Mouse (Mus musculus): ENCODE measurements at regions not wholly inside any gene's neighbourhood (a gene's known extent, or its start where the extent isn't known, plus 50 kb on each side); places are given as distances from the start of the nearest gene placed in this dataset.

- 65% methylated on average over 14 of the region's 14 CpGs for WGBS (ENCODE audit: insufficient replicate concordance)
- Histone ChIP-seq H3K27me3 (ENCODE audit: control insufficient read depth, insufficient read depth, low read length) (no peaks in the 10 kb centered on the region), H3K4me2 (ENCODE audit: low read depth) (no peak overlapping the region), H3K4me3 (ENCODE audit: insufficient read depth in 1 of 2, low read depth in 2 of 2, low read length in 2 of 2) (no peak overlapping the region), H3K9ac (replicated peaks) (no peak overlapping the region), H3K27ac (no peak overlapping the region), H3K36me3 (replicated peaks; ENCODE audit: control insufficient read depth, insufficient read depth, low read depth) (no peaks in the 10 kb centered on the region), H3K4me1 (replicated peaks; ENCODE audit: control insufficient read depth in 2 of 2, insufficient read depth in 2 of 2, low read length in 1 of 2) (no peaks in the 10 kb centered on the region), H3K9me3 (ENCODE audit: control insufficient read depth, low read length) (no peaks in the 10 kb centered on the region)
- DNase-seq (ENCODE audit: low read depth in 3 of 3, low spot score in 3 of 3) = no peak
- no peak for ATAC-seq (ENCODE audit: insufficient read depth)
- TF ChIP-seq CTCF (IDR thresholded peaks at IDR 0.05; ENCODE audit: low read depth) = no peak
- TF ChIP-seq EP300 (IDR thresholded peaks at IDR 0.05; ENCODE audit: low read depth) = no peak
These were observed 71.1 kb upstream of the Lnx1 start for GRCm38 (mm10) chr5:74773558-74774429.

- Histone ChIP-seq H3K4me1 (replicated peaks; ENCODE audit: control insufficient read depth in 2 of 2, insufficient read depth in 2 of 2, low read length in 1 of 2) (no peaks in the 10 kb centered on the region), H3K27ac (no peak overlapping the region), H3K36me3 (replicated peaks; ENCODE audit: control insufficient read depth, insufficient read depth, low read depth) (no peaks in the 10 kb centered on the region), H3K4me3 (ENCODE audit: insufficient read depth in 1 of 2, low read depth in 2 of 2, low read length in 2 of 2) (no peak overlapping the region), H3K9ac (replicated peaks) (no peak overlapping the region), H3K4me2 (ENCODE audit: low read depth) (no peak overlapping the region), H3K27me3 (ENCODE audit: control insufficient read depth, insufficient read depth, low read length) (no peaks in the 10 kb centered on the region), H3K9me3 (ENCODE audit: control insufficient read depth, low read length) (no peaks in the 10 kb centered on the region)
- ATAC-seq (ENCODE audit: insufficient read depth) (no peak), DNase-seq (ENCODE audit: low read depth in 3 of 3, low spot score in 3 of 3) (no peak)
- WGBS (ENCODE audit: insufficient replicate concordance) = 44% methylated on average over 7 of the region's 7 CpGs
- TF ChIP-seq EP300 (IDR thresholded peaks at IDR 0.05; ENCODE audit: low read depth) (no peak), CTCF (IDR thresholded peaks at IDR 0.05; ENCODE audit: low read depth) (no peak)
These were observed 68.4 kb upstream of the Lnx1 start for GRCm38 (mm10) chr5:74771121-74771520.

GRCm38 (mm10) chr5:74769023-74769422 lies 66.3 kb upstream of the Lnx1 start:
- no peaks in the 10 kb centered on the region for H3K9me3 ChIP-seq (ENCODE audit: control insufficient read depth, low read length)
- no peak for TF ChIP-seq CTCF (IDR thresholded peaks at IDR 0.05; ENCODE audit: low read depth)
- no peak overlapping the region for H3K9ac ChIP-seq (replicated peaks)
- no peaks in the 10 kb centered on the region for H3K36me3 ChIP-seq (replicated peaks; ENCODE audit: control insufficient read depth, insufficient read depth, low read depth)
- WGBS (ENCODE audit: insufficient replicate concordance) = 56% methylated on average over 5 of the region's 5 CpGs
- no peak overlapping the region for H3K27ac ChIP-seq
- no peaks in the 10 kb centered on the region for H3K4me1 ChIP-seq (replicated peaks; ENCODE audit: control insufficient read depth in 2 of 2, insufficient read depth in 2 of 2, low read length in 1 of 2)
- ATAC-seq (ENCODE audit: insufficient read depth) (no peak), DNase-seq (ENCODE audit: low read depth in 3 of 3, low spot score in 3 of 3) (no peak)
- no peaks in the 10 kb centered on the region for H3K27me3 ChIP-seq (ENCODE audit: control insufficient read depth, insufficient read depth, low read length)
- H3K4me2 ChIP-seq (ENCODE audit: low read depth) = no peak overlapping the region
- H3K4me3 ChIP-seq (ENCODE audit: insufficient read depth in 1 of 2, low read depth in 2 of 2, low read length in 2 of 2) = no peak overlapping the region

GRCm38 (mm10) chr5:74767993-74768392 lies 65.3 kb upstream of the Lnx1 start:
- DNase-seq (ENCODE audit: low read depth in 3 of 3, low spot score in 3 of 3) = no peak
- no peak overlapping the region for H3K4me3 ChIP-seq (ENCODE audit: insufficient read depth in 1 of 2, low read depth in 2 of 2, low read length in 2 of 2)
- H3K4me2 ChIP-seq (ENCODE audit: low read depth) = no peak overlapping the region
- H3K9ac ChIP-seq (replicated peaks) = no peak overlapping the region
- H3K9me3 ChIP-seq (ENCODE audit: control insufficient read depth, low read length) = no peaks in the 10 kb centered on the region
- no peak for TF ChIP-seq EP300 (IDR thresholded peaks at IDR 0.05; ENCODE audit: low read depth)
- TF ChIP-seq CTCF (IDR thresholded peaks at IDR 0.05; ENCODE audit: low read depth) = no peak
- H3K27me3 ChIP-seq (ENCODE audit: control insufficient read depth, insufficient read depth, low read length) = no peaks in the 10 kb centered on the region
- no peak for ATAC-seq (ENCODE audit: insufficient read depth)
- no peaks in the 10 kb centered on the region for H3K4me1 ChIP-seq (replicated peaks; ENCODE audit: control insufficient read depth in 2 of 2, insufficient read depth in 2 of 2, low read length in 1 of 2)
- 67% methylated on average over 8 of the region's 8 CpGs for WGBS (ENCODE audit: insufficient replicate concordance)
- H3K36me3 ChIP-seq (replicated peaks; ENCODE audit: control insufficient read depth, insufficient read depth, low read depth) = no peaks in the 10 kb centered on the region
- no peak overlapping the region for H3K27ac ChIP-seq

GRCm38 (mm10) chr5:74766211-74766610 lies 63.5 kb upstream of the Lnx1 start:
- Histone ChIP-seq H3K4me1 (replicated peaks; ENCODE audit: control insufficient read depth in 2 of 2, insufficient read depth in 2 of 2, low read length in 1 of 2) (no peaks in the 10 kb centered on the region), H3K4me2 (ENCODE audit: low read depth) (no peak overlapping the region), H3K4me3 (ENCODE audit: insufficient read depth in 1 of 2, low read depth in 2 of 2, low read length in 2 of 2) (no peak overlapping the region), H3K36me3 (replicated peaks; ENCODE audit: control insufficient read depth, insufficient read depth, low read depth) (no peaks in the 10 kb centered on the region), H3K9ac (replicated peaks) (no peak overlapping the region), H3K9me3 (ENCODE audit: control insufficient read depth, low read length) (no peaks in the 10 kb centered on the region), H3K27me3 (ENCODE audit: control insufficient read depth, insufficient read depth, low read length) (no peaks in the 10 kb centered on the region), H3K27ac (no peak overlapping the region)
- 53% methylated on average over 8 of the region's 8 CpGs for WGBS (ENCODE audit: insufficient replicate concordance)
- TF ChIP-seq EP300 (IDR thresholded peaks at IDR 0.05; ENCODE audit: low read depth) (no peak), CTCF (IDR thresholded peaks at IDR 0.05; ENCODE audit: low read depth) (no peak)
- ATAC-seq (ENCODE audit: insufficient read depth) = no peak
- no peak for DNase-seq (ENCODE audit: low read depth in 3 of 3, low spot score in 3 of 3)

Measured in liver, embryonic 14.5 days (tissue).